In the genomic region with DNA sequence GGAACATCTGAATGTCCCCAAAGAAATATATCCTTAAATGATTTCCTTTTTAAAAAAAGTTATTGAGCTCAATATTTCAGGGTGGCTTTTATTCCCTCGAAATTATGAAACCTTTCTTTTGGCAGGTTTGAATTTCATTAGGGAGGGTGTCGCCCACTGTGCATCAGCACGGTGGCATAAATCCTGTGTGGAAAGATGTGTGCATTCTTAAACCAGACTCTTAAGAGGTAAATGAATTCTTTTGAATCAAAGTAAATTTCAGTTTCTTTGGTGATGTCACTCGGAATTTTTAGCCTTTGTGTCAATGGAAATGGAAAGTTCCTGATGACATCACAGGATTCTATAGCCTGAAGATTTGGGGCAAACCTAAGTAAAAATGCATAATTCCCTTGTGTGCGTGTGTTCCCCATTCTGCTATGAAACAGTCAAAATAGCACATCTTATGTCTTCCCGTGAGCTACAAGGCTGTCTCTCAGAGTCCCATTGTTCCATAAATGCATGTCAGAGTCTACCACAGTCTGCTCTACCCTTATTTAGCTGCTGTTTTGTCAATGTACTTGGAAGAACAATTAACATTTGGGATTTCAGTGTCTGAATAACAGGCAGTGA, we compare ENCODE assay signal across 31 mouse cellular contexts.
DNase-seq lines count a peak whose midpoint lies in the region; ATAC-seq and TF ChIP-seq lines count a peak whose summit lies in the region.
"Had no signal": no experiment of that assay in that cellular context is flagged by ENCODE, and none has a peak within 500 bp of the region (broad histone marks: within the 10 kb centered on the region; RNA-seq: fewer than 3 reads in every experiment).

No protein-coding gene starts in this region.

- WGBS in forebrain, embryonic 12.5 days, result 45% methylated on average over 6 of the region's 6 CpGs
- WGBS in forebrain, embryonic 11.5 days, result 65% methylated on average over 6 of the region's 6 CpGs
- 88% methylated on average over 6 of the region's 6 CpGs for WGBS in kidney, embryonic 16.5 days
- 86% methylated on average over 6 of the region's 6 CpGs for WGBS in kidney, adult 2 months
- 40% methylated on average over 6 of the region's 6 CpGs for WGBS in midbrain, embryonic 16.5 days
- WGBS in midbrain, embryonic 11.5 days, result 64% methylated on average over 6 of the region's 6 CpGs
- 38% methylated on average over 6 of the region's 6 CpGs for WGBS in midbrain, postnatal 0 days

- no peak for ATAC-seq in forebrain, embryonic 12.5 days (ENCODE audit: low FRiP score)
- no peak for ATAC-seq in forebrain, embryonic 11.5 days (replicated peaks; ENCODE audit: low FRiP score)
- no peak for ATAC-seq in kidney, embryonic 16.5 days (ENCODE audit: low FRiP score, low TSS enrichment)
- 0 out of 2 replicates have a peak, but pooled peaks have one; percentile 48 for ATAC-seq in midbrain, embryonic 16.5 days
- ATAC-seq in midbrain, embryonic 11.5 days (ENCODE audit: low FRiP score), result no peak
- ATAC-seq in midbrain, postnatal 0 days (ENCODE audit: low FRiP score), result no peak
- ATAC-seq: inflammation-experienced regulatory T-cells, adult 6 months; Patski had no signal

- no peaks in the 10 kb centered on the region for H3K36me3 ChIP-seq in forebrain, embryonic 12.5 days (replicated peaks)
- H3K36me3 ChIP-seq in forebrain, embryonic 11.5 days (ENCODE audit: control insufficient read depth, insufficient read depth, low read length), result no peaks in the 10 kb centered on the region
- no peaks in the 10 kb centered on the region for H3K36me3 ChIP-seq in kidney, embryonic 16.5 days (ENCODE audit: insufficient read depth, low read length)
- no peaks in the 10 kb centered on the region for H3K36me3 ChIP-seq in kidney, adult 2 months (ENCODE audit: control insufficient read depth, insufficient read depth, low read length)
- no peaks in the 10 kb centered on the region for H3K36me3 ChIP-seq in midbrain, embryonic 16.5 days (ENCODE audit: control insufficient read depth, insufficient read depth, low read length)
- H3K36me3 ChIP-seq in midbrain, embryonic 11.5 days (ENCODE audit: control insufficient read depth, insufficient read depth, low read length), result no peaks in the 10 kb centered on the region
- no peaks in the 10 kb centered on the region for H3K36me3 ChIP-seq in midbrain, postnatal 0 days (ENCODE audit: insufficient read depth, low read length)
- H3K36me3 ChIP-seq: embryonic facial prominence, embryonic 15.5 days; heart, embryonic 10.5 days; heart, embryonic 15.5 days; hindbrain, embryonic 12.5 days; kidney, embryonic 15.5 days; neural tube, embryonic 15.5 days had no signal

- TF ChIP-seq CTCF in kidney, adult 2 months (conservative IDR thresholded peaks at IDR 0.05; ENCODE audit: insufficient read depth, insufficient read length, low read depth, low read length), result no peak
- TF ChIP-seq CTCF in midbrain, postnatal 0 days (IDR thresholded peaks at IDR 0.05), result no peak

- TF ChIP-seq POLR2A in kidney, adult 2 months (IDR thresholded peaks at IDR 0.05; ENCODE audit: low read depth, low read length), result no peak

- no peaks in the 10 kb centered on the region for H3K27me3 ChIP-seq in forebrain, embryonic 12.5 days
- no peaks in the 10 kb centered on the region for H3K27me3 ChIP-seq in forebrain, embryonic 11.5 days (ENCODE audit: control insufficient read depth, insufficient read depth, low read length)
- no peaks in the 10 kb centered on the region for H3K27me3 ChIP-seq in kidney, embryonic 16.5 days (ENCODE audit: insufficient read depth, low read length)
- H3K27me3 ChIP-seq in kidney, adult 2 months (replicated peaks; ENCODE audit: control insufficient read depth, insufficient read depth, low read length), result no peaks in the 10 kb centered on the region
- H3K27me3 ChIP-seq in midbrain, embryonic 16.5 days (ENCODE audit: control insufficient read depth, insufficient read depth, low read depth, low read length), result no peaks in the 10 kb centered on the region
- no peaks in the 10 kb centered on the region for H3K27me3 ChIP-seq in midbrain, embryonic 11.5 days (ENCODE audit: control insufficient read depth, insufficient read depth, low read length)
- no peaks in the 10 kb centered on the region for H3K27me3 ChIP-seq in midbrain, postnatal 0 days (ENCODE audit: insufficient read depth, low read length)
- H3K27me3 ChIP-seq: embryonic facial prominence, embryonic 15.5 days; heart, embryonic 15.5 days; hindbrain, embryonic 12.5 days; kidney, embryonic 15.5 days; neural tube, embryonic 15.5 days; Patski had no signal

- H3K27ac ChIP-seq in forebrain, embryonic 12.5 days, result 0 out of 2 replicates have a peak overlapping the region, but pooled peaks have one; percentile 31
- no peak overlapping the region for H3K27ac ChIP-seq in forebrain, embryonic 11.5 days (ENCODE audit: low read depth, low read length)
- peak overlapping the region; percentile 29; the same call in 1 of the 2 replicates for H3K27ac ChIP-seq in kidney, embryonic 16.5 days (ENCODE audit: low read length)
- H3K27ac ChIP-seq in kidney, adult 2 months (ENCODE audit: insufficient read depth, low read depth, low read length), result no peak overlapping the region
- peak overlapping the region; percentile 19 for H3K27ac ChIP-seq in midbrain, embryonic 16.5 days (ENCODE audit: low read length)
- H3K27ac ChIP-seq in midbrain, embryonic 11.5 days (ENCODE audit: low read depth, low read length), result no peak overlapping the region
- peak overlapping the region; percentile 48 for H3K27ac ChIP-seq in midbrain, postnatal 0 days (ENCODE audit: low read depth, low read length)
- H3K27ac ChIP-seq: embryonic facial prominence, embryonic 15.5 days; heart, embryonic 10.5 days; heart, embryonic 15.5 days; hindbrain, embryonic 12.5 days; kidney, embryonic 15.5 days; liver, embryonic 14.5 days; macrophage; neural tube, embryonic 15.5 days; stomach, postnatal 0 days had no signal

- H3K4me2 ChIP-seq in forebrain, embryonic 12.5 days, result no peak overlapping the region
- H3K4me2 ChIP-seq in forebrain, embryonic 11.5 days (ENCODE audit: low read depth, low read length, severe bottlenecking), result no peak overlapping the region
- H3K4me2 ChIP-seq in kidney, embryonic 16.5 days (replicated peaks; ENCODE audit: low read depth, low read length), result no peak overlapping the region
- H3K4me2 ChIP-seq in midbrain, embryonic 16.5 days (ENCODE audit: low read length), result no peak overlapping the region
- H3K4me2 ChIP-seq in midbrain, embryonic 11.5 days, result no peak overlapping the region
- H3K4me2 ChIP-seq in midbrain, postnatal 0 days (ENCODE audit: low read depth, low read length, poor library complexity, severe bottlenecking), result 0 out of 2 replicates have a peak overlapping the region, but pooled peaks have one; percentile 15
- H3K4me2 ChIP-seq: embryonic facial prominence, embryonic 15.5 days; heart, embryonic 15.5 days; hindbrain, embryonic 12.5 days; kidney, embryonic 15.5 days; neural tube, embryonic 15.5 days had no signal

- no peak for DNase-seq in forebrain, embryonic 11.5 days (ENCODE audit: low spot score)
- DNase-seq in kidney, adult 2 months, result no peak
- no peak for DNase-seq in midbrain, embryonic 11.5 days (ENCODE audit: low spot score, missing footprints)
- DNase-seq in midbrain, postnatal 0 days (ENCODE audit: low spot score), result no peak
- no peak for DNase-seq in spleen, postnatal 14 days (ENCODE audit: low spot score in 2 of 2)
- DNase-seq: adrenal gland, postnatal 10 days; cerebellum, adult 18-20 months; gastrocnemius, postnatal 10 days; kidney, adult 11 months; kidney, postnatal 36 days; layer of hippocampus, postnatal 36 days; liver; lung, adult 2 months; lung, postnatal 10 days; spleen, adult 18-20 months; thymus, adult 18-20 months; thymus, postnatal 25 days had no signal

- peaks cover 8% of the 10 kb centered on the region; the same call in 1 of the 2 replicates for H3K4me1 ChIP-seq in forebrain, embryonic 12.5 days
- H3K4me1 ChIP-seq in forebrain, embryonic 11.5 days (replicated peaks; ENCODE audit: control insufficient read depth, insufficient read depth, low read length), result no peaks in the 10 kb centered on the region; the same call in 1 of the 2 replicates
- H3K4me1 ChIP-seq in kidney, embryonic 16.5 days (ENCODE audit: insufficient read depth, low read length), result no peaks in the 10 kb centered on the region
- H3K4me1 ChIP-seq in kidney, adult 2 months (ENCODE audit: control insufficient read depth, insufficient read depth, low read length), result no peaks in the 10 kb centered on the region; the same call in 1 of the 2 replicates
- no peaks in the 10 kb centered on the region for H3K4me1 ChIP-seq in midbrain, embryonic 16.5 days (ENCODE audit: control insufficient read depth, insufficient read depth, low read length)
- H3K4me1 ChIP-seq in midbrain, embryonic 11.5 days (ENCODE audit: control insufficient read depth, insufficient read depth, low read length), result no peaks in the 10 kb centered on the region; the same call in 1 of the 2 replicates
- H3K4me1 ChIP-seq in midbrain, postnatal 0 days (ENCODE audit: insufficient read depth, low read length), result 0 out of 2 replicates have a peak, but pooled peaks cover 3% of the 10 kb centered on the region
- H3K4me1 ChIP-seq: embryonic facial prominence, embryonic 15.5 days; heart, embryonic 10.5 days; heart, embryonic 15.5 days; hindbrain, embryonic 12.5 days; kidney, embryonic 15.5 days; neural tube, embryonic 15.5 days had no signal

- no peak overlapping the region for H3K4me3 ChIP-seq in forebrain, embryonic 12.5 days (replicated peaks)
- H3K4me3 ChIP-seq in forebrain, embryonic 11.5 days (ENCODE audit: low read depth, low read length), result no peak overlapping the region
- H3K4me3 ChIP-seq in kidney, embryonic 16.5 days (ENCODE audit: low read length), result no peak overlapping the region
- no peak overlapping the region for H3K4me3 ChIP-seq in kidney, adult 2 months (ENCODE audit: insufficient read depth, low read depth, low read length)
- H3K4me3 ChIP-seq in midbrain, embryonic 16.5 days (ENCODE audit: low read depth, low read length), result no peak overlapping the region
- H3K4me3 ChIP-seq in midbrain, embryonic 11.5 days (ENCODE audit: low read depth, low read length), result no peak overlapping the region
- no peak overlapping the region for H3K4me3 ChIP-seq in midbrain, postnatal 0 days (ENCODE audit: low read depth, low read length)
- H3K4me3 ChIP-seq: embryonic facial prominence, embryonic 15.5 days; heart, embryonic 10.5 days; heart, embryonic 15.5 days; hindbrain, embryonic 12.5 days; kidney, embryonic 15.5 days; neural tube, embryonic 15.5 days had no signal

- H3K9ac ChIP-seq in forebrain, embryonic 12.5 days, result no peak overlapping the region
- H3K9ac ChIP-seq in forebrain, embryonic 11.5 days (ENCODE audit: low read length), result no peak overlapping the region
- H3K9ac ChIP-seq in kidney, embryonic 16.5 days (replicated peaks; ENCODE audit: low read length), result no peak overlapping the region
- no peak overlapping the region for H3K9ac ChIP-seq in midbrain, embryonic 16.5 days (ENCODE audit: low read depth, low read length)
- no peak overlapping the region for H3K9ac ChIP-seq in midbrain, embryonic 11.5 days (ENCODE audit: low read length)
- H3K9ac ChIP-seq in midbrain, postnatal 0 days (replicated peaks; ENCODE audit: low read length, poor library complexity, severe bottlenecking), result no peak overlapping the region
- H3K9ac ChIP-seq: embryonic facial prominence, embryonic 15.5 days; heart, embryonic 15.5 days; hindbrain, embryonic 12.5 days; kidney, embryonic 15.5 days; liver, embryonic 14.5 days; neural tube, embryonic 15.5 days had no signal

- no peaks in the 10 kb centered on the region for H3K9me3 ChIP-seq in forebrain, embryonic 12.5 days
- no peaks in the 10 kb centered on the region for H3K9me3 ChIP-seq in forebrain, embryonic 11.5 days (ENCODE audit: control insufficient read depth, low read length)
- no peaks in the 10 kb centered on the region for H3K9me3 ChIP-seq in kidney, embryonic 16.5 days (ENCODE audit: low read length)
- H3K9me3 ChIP-seq in midbrain, embryonic 16.5 days (replicated peaks; ENCODE audit: control insufficient read depth, low read length, poor library complexity, severe bottlenecking), result no peaks in the 10 kb centered on the region
- no peaks in the 10 kb centered on the region for H3K9me3 ChIP-seq in midbrain, embryonic 11.5 days (ENCODE audit: control insufficient read depth, low read length)
- no peaks in the 10 kb centered on the region for H3K9me3 ChIP-seq in midbrain, postnatal 0 days (ENCODE audit: low read length)
- H3K9me3 ChIP-seq: embryonic facial prominence, embryonic 15.5 days; heart, embryonic 10.5 days; heart, embryonic 15.5 days; hindbrain, embryonic 12.5 days; kidney, embryonic 15.5 days; neural tube, embryonic 15.5 days had no signal

Comparison
In these comparisons a context has a peak if more than half of its experiments do, and no peak if none do; other contexts are left out.
1. H3K27ac ChIP-seq: peak in forebrain, embryonic 12.5 days (single experiment), kidney, embryonic 16.5 days (single experiment), midbrain, embryonic 16.5 days (single experiment) and midbrain, postnatal 0 days (single experiment); none in forebrain, embryonic 11.5 days (single experiment), kidney, adult 2 months (single experiment) and midbrain, embryonic 11.5 days (single experiment).